Mouse (Mus musculus) liver, embryonic 14.5 days (tissue): ENCODE measurements around the gene Ccdc146. TPM values are rescaled to one million over a fixed set of nuclear protein-coding genes. Genes with fewer than 3 reads are reported as not detected.

ENCODE experiments used
- ATAC-seq: fragments of 200-750 bp; cut with Nextera tagmentation; 2 replicates; pipeline ENCODE4 v1.8.0; 2017; ENCODE audit warnings: moderate number of reproducible peaks, mild to moderate bottlenecking, moderate library complexity; ENCODE audit not compliant: insufficient read depth
- DNase-seq, 3 experiments: peaks; one replicate each; pipeline ENCODE4 v3.0.0-alpha.2; 2012 to 2013; ENCODE audit warnings: low read depth in 3 of 3, low spot score in 3 of 3
- H3K27ac ChIP-seq: fragments of 300-500 bp; sonication (generic); 2 replicates; pipeline ENCODE4 v1.5.1; 2014; ENCODE audit warnings: moderate library complexity, mild to moderate bottlenecking, control low read depth, inconsistent platforms
- H3K27me3 ChIP-seq: fragments of 300-500 bp; sonication (generic); 2 replicates; pipeline ENCODE4 v1.6.1; 2014; ENCODE audit warnings: mild to moderate bottlenecking, low read length, moderate library complexity; ENCODE audit not compliant: control insufficient read depth, insufficient read depth
- H3K36me3 ChIP-seq: fragments of 300-500 bp; sonication (generic); replicated peaks from 2 replicates; pipeline ENCODE4 v1.6.1; 2014; ENCODE audit warnings: low read depth; ENCODE audit not compliant: control insufficient read depth, insufficient read depth
- H3K4me1 ChIP-seq, 2 experiments: fragments of 200-500 bp in 1 of 2; fragments of 300-500 bp in 1 of 2; sonication (generic) in 1 of 2; replicated peaks; 2 replicates each; pipeline ENCODE4 v1.6.1; 2012 to 2014; ENCODE audit warnings: antibody characterized with exemption in 1 of 2, inconsistent platforms in 1 of 2, low read length in 1 of 2; ENCODE audit not compliant: control insufficient read depth in 2 of 2, insufficient read depth in 2 of 2
- H3K4me2 ChIP-seq: fragments of 300-500 bp; sonication (generic); 2 replicates; pipeline ENCODE4 v1.6.1; 2014; ENCODE audit warnings: low read depth, mild to moderate bottlenecking, control low read depth, moderate library complexity
- H3K4me3 ChIP-seq, 2 experiments: fragments of 200-500 bp in 1 of 2; fragments of 300-500 bp in 1 of 2; sonication (generic) in 1 of 2; 2 replicates each; pipeline ENCODE4 v1.5.1; 2012 to 2014; ENCODE audit warnings: low read depth in 2 of 2, low read length in 2 of 2, mild to moderate bottlenecking in 2 of 2, control low read depth in 1 of 2, inconsistent platforms in 1 of 2, moderate library complexity in 1 of 2; ENCODE audit not compliant: insufficient read depth in 1 of 2
- H3K9ac ChIP-seq: fragments of 300-500 bp; sonication (generic); replicated peaks from 2 replicates; pipeline ENCODE4 v1.6.1; 2014; ENCODE audit warnings: mild to moderate bottlenecking, control low read depth, moderate library complexity
- H3K9me3 ChIP-seq: fragments of 300-500 bp; sonication (generic); 2 replicates; pipeline ENCODE4 v1.6.1; 2016; ENCODE audit warnings: low read length, mixed read lengths; ENCODE audit not compliant: control insufficient read depth
- CTCF ChIP-seq: IDR thresholded peaks from 2 replicates; pipeline ENCODE4 v1.5.1; 2016; ENCODE audit warnings: antibody characterized with exemption, low read depth, control low read depth
- EP300 ChIP-seq: IDR thresholded peaks from 2 replicates; pipeline ENCODE4 v1.6.1; 2016; ENCODE audit warnings: antibody characterized with exemption, low read depth
- WGBS: fragments of 180-500 bp; shearing (Covaris S2); extraction: QIAGEN DNeasy Blood & Tissue Kit; methylation state at CpG from one replicate; pipeline ENCODE4 v1.1.7; 2014; ENCODE audit not compliant: insufficient replicate concordance; 5-methylcytosine and 5-hydroxymethylcytosine counted together
- polyA plus RNA-seq, 2 experiments: library from polyadenylated mRNA; depleted of rRNA in 1 of 2; stranded (reverse) in 1 of 2; unstranded in 1 of 2; fragments of >200 nt; fragmentation: Nextera tagmentation in 1 of 2; extraction: Ambion mirVana in 1 of 2; gene quantifications; 2 replicates each; pipeline versions ENCODE4 v1.2.1 to v1.2.3; 2012 to 2014

Ccdc146 gene
- polyA plus RNA-seq, 2 experiments, result 0.04 TPM; not detected in 1

DNA sequence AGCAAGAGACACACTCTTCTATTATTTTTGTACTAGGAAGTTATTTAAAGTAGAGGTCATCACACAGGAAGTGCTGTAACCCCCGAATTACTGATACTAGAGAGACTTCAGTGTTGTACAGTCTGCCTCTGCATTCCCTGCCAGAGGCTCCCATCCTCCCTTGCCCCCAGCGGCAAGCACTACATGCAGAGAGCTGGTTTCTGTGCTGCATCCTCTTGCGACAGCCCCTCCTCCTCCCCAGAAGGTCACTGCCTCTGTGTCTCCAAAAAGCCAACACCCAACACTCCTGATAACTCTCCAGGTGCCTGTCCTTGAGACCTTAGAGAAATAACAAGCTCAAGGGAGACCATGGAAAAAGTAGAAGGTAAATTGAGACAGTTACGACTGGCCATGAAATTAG is 167.4 kb downstream of the Ccdc146 start:
- ATAC-seq (no peak), DNase-seq (no peak)
- Histone ChIP-seq H3K27me3 (no peaks in the 10 kb centered on the region), H3K9me3 (no peaks in the 10 kb centered on the region), H3K27ac (no peak overlapping the region), H3K36me3 (no peaks in the 10 kb centered on the region), H3K4me3 (no peak overlapping the region), H3K9ac (no peak overlapping the region), H3K4me2 (no peak overlapping the region), H3K4me1 (no peaks in the 10 kb centered on the region; a peak in 1 of 4 replicates)
- no peak for TF ChIP-seq EP300
- no peak for TF ChIP-seq CTCF
- WGBS, result 23% methylated on average over 4 of the region's 4 CpGs

DNA sequence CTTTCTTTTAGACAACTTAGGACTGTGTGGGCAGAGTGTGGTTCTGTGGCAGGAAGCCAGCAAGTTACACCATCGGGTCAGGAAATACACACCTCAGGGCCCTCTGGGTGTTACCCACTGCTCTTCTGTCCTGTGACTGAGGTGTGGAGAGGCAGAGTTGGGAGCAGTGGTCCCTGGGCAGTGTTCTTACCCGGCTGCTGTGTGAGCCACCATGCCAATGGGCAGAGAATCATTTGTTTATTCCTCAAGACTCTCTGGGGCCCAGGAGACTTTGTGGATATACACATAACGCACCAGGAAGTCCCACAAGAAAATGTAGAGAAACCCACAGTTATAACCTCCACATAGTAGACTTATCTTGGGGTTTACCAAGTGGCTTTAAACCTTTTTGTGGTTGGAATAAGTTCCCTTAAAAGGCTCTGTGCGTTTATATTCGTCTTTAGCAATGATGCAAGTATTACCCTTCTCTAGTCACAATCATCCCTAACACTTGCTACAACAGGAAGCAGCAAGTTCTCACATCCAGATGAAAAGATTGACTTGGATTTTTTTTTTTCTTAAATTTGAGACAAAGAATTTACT is 168.8 kb downstream of the Ccdc146 start:
- WGBS, result 15% methylated on average over 5 of the region's 5 CpGs
- Histone ChIP-seq H3K9me3 (no peaks in the 10 kb centered on the region), H3K36me3 (no peaks in the 10 kb centered on the region), H3K4me1 (no peaks in the 10 kb centered on the region; a peak in 1 of 4 replicates), H3K27me3 (no peaks in the 10 kb centered on the region), H3K9ac (no peak overlapping the region), H3K4me2 (no peak overlapping the region), H3K4me3 (no peak overlapping the region), H3K27ac (no peak overlapping the region)
- ATAC-seq (no peak), DNase-seq (no peak)
- TF ChIP-seq EP300 (no peak), CTCF (no peak)

DNA sequence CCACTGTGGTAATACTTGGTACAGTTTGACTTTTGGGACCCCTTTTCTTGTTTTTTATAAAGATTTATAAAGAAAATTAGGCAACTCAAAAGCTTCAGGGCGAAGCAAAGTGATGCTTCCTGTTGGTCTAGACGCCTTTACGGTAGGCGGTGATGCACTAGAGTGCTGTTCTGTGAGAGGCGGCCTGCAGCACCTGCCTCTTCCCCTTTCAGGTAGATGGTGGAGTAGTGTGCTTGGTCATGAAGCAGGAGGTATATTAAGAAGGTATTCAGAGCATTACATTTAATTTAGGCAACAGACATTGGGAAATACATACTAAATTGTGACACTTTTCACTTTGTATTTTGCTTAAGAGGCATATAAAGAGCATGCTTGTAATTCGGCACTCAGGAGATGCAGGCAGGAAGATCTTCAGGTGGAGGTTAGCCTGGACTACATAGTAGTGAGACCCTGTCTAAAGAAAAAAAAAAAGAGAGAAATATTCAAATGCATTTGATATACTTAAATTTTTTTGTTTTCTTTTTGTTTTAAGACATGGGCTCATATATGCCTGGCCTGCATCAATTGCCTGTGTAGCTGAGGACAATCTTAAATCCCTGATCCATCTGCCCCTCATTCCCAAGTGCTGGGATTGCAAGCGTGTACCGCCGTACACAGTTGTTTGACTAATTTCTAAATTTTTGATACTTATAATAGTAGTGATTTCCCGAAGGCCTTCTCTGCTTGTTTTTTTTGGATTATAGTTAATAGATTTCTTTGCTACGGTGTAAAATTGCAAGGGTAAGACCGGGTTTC is 169.5 kb downstream of the Ccdc146 start:
- Histone ChIP-seq H3K27ac (no peak overlapping the region), H3K9me3 (no peaks in the 10 kb centered on the region), H3K27me3 (no peaks in the 10 kb centered on the region), H3K36me3 (no peaks in the 10 kb centered on the region), H3K9ac (no peak overlapping the region), H3K4me2 (no peak overlapping the region), H3K4me1 (no peaks in the 10 kb centered on the region; a peak in 1 of 4 replicates), H3K4me3 (no peak overlapping the region)
- WGBS, result 54% methylated on average over 12 of the region's 12 CpGs
- no peak for TF ChIP-seq EP300
- TF ChIP-seq CTCF, result no peak
- ATAC-seq, result no peak
- DNase-seq, result no peak

DNA sequence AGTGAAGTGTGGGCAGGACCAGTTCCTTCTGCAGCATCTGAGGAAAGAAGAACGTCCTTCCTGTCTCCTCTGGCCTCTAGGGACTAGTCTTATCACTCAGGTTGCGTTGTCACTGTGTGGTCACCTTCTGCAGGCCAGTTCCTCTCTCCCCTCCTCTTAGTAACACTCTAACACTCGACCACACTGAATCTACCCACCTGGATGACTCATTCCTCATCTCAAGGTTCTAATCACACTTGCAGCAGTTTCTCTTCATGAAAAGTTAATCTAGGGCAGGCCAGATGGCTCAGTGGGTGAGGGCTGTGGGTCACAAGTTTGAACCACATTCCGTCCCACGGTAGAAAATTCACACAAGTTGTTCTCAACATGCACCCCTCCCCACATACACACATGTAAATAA is 175.6 kb downstream of the Ccdc146 start:
- Histone ChIP-seq H3K9ac (no peak overlapping the region), H3K36me3 (no peaks in the 10 kb centered on the region), H3K4me2 (no peak overlapping the region), H3K4me3 (no peak overlapping the region), H3K27ac (no peak overlapping the region), H3K9me3 (no peaks in the 10 kb centered on the region), H3K4me1 (0 out of 4 replicates have a peak, but pooled peaks cover 0 to 2% of the 10 kb centered on the region in 2 experiments), H3K27me3 (no peaks in the 10 kb centered on the region)
- DNase-seq (no peak), ATAC-seq (no peak)
- WGBS, result 12% methylated on average over 5 of the region's 5 CpGs
- TF ChIP-seq EP300 (no peak), CTCF (no peak)

DNA sequence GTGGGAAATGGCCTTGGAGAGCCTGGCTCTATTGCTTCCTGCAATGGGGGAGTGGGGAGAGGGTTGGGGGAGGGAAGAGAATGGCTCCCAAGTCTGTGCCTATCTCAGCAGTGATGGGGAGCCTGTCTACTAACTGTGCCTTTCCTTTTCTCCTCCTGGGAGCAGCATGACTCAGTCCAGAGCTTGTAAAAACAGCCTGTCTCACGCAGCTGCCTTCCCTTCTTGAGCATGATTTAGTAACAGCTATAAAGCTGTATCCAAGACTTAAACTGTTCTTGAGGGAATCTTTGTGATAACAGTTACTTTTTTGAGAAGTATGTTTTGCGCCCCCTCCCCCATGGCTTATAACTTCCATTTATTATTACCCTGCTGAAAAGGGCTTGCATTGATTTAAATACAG is 176.6 kb downstream of the Ccdc146 start:
- Histone ChIP-seq H3K4me3 (no peak overlapping the region), H3K27me3 (no peaks in the 10 kb centered on the region), H3K27ac (no peak overlapping the region), H3K36me3 (no peaks in the 10 kb centered on the region), H3K4me1 (0 out of 4 replicates have a peak, but pooled peaks cover 0 to 2% of the 10 kb centered on the region in 2 experiments), H3K9me3 (no peaks in the 10 kb centered on the region), H3K4me2 (no peak overlapping the region), H3K9ac (no peak overlapping the region)
- ATAC-seq (no peak), DNase-seq (no peak)
- no peak for TF ChIP-seq CTCF
- WGBS, result 59% methylated on average over 2 of the region's 2 CpGs
